Mouse (Mus musculus): ENCODE measurements around the gene Defa30. TPM values are rescaled to one million over a fixed set of nuclear protein-coding genes. Genes with fewer than 3 reads are reported as not detected.

Defa30 gene
- not detected for polyA plus RNA-seq (2012; fragmentation: generic; extraction: Trizol)

DNA sequence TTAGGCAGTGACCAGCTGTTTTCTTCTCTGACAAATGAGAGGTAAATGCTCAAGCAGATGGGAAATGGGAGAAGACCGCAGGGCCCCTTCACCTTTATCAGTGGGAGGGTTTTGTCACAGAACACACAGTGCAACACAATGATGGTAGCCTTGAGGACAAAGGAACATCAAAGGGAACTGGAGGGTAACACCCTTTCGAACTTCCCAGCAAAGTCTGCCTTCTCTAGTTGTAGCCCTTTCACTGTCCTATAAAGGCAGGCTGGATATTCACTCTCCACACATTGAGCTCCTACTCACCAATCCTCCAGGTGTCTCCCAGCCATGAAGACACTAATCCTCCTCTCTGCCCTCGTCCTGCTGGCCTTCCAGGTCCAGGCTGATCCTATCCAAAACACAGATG, at the start of gene Defa30:
TSS of gene Defa30 (plus strand) at position 301 of the 400 bp plus-strand sequence.

DNA sequence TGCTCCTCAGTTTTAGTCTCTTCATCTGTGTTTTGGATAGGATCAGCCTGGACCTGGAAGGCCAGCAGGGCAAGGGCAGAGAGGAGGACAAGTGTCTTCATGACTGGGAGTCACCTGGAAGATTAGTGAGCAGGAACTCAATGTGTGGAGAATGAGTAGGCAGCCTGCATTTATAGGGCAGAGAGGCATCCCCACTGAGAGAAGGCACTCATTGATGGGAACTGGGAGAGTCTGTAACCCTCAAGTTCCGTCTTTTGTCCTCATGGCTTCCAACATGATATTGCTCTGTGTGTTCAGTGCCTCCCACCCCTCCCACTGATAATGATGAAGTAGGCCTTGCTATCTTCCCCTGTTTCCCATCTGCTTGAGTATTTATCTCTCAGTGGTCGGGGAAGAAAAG, 38.5 kb upstream of the Defa30 start, which contains the start of gene Gm14851:
TSS of gene Gm14851 (minus strand) at position 101 of the 400 bp plus-strand sequence.

DNA sequence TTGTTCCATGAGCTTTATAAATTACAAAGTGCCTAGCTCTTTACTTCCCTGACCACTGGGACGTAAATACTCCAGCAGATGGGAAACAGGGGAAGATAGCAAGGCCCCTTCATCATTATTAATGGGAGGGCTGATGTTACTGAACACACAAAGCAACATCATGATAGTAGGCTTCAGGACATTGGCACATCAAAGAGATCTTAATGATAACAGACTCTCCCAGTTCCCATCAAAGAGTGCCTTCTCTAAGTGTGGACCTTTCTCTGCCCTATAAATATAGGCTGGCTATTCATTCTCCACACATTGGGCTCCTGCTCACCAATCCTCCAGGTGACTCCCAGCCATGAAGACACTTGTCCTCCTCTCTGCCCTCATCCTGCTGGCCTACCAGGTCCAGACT, 27.5 kb downstream of the Defa30 start, which contains the start of gene Defa22:
TSS of gene Defa22 (plus strand) at position 301 of the 400 bp plus-strand sequence.

Other genes starting within 250 kb of the Defa30 start
- gene Defb33, start 242.0 kb upstream of the Defa30 start, polyA plus RNA-seq (2012; fragmentation: generic; extraction: Trizol), result not detected
- not detected for gene Gm15056, start 232.0 kb upstream of the Defa30 start, polyA plus RNA-seq (2012; fragmentation: generic; extraction: Trizol)
- gene Gm6040, start 212.6 kb upstream of the Defa30 start, polyA plus RNA-seq (2012; fragmentation: generic; extraction: Trizol), result not detected
- not detected for gene AY761185, start 189.9 kb upstream of the Defa30 start, polyA plus RNA-seq (2012; fragmentation: generic; extraction: Trizol)
- gene Defa21, start 109.1 kb upstream of the Defa30 start, polyA plus RNA-seq (2012; fragmentation: generic; extraction: Trizol), result not detected
- gene Defa23, start 79.6 kb upstream of the Defa30 start, polyA plus RNA-seq (2012; fragmentation: generic; extraction: Trizol), result not detected
- not detected for gene Defa35, start 69.6 kb upstream of the Defa30 start, polyA plus RNA-seq (2012; fragmentation: generic; extraction: Trizol)
- gene Defa25, start 50.2 kb upstream of the Defa30 start, polyA plus RNA-seq (2012; fragmentation: generic; extraction: Trizol), result not detected
- gene Gm14851, start 38.6 kb upstream of the Defa30 start, polyA plus RNA-seq (2012; fragmentation: generic; extraction: Trizol), result not detected
- not detected for gene Defa22, start 27.6 kb downstream of the Defa30 start, polyA plus RNA-seq (2012; fragmentation: generic; extraction: Trizol)
- gene Defa31, start 57.0 kb downstream of the Defa30 start, polyA plus RNA-seq (2012; fragmentation: generic; extraction: Trizol), result not detected
- gene Gm15293, start 66.9 kb downstream of the Defa30 start, polyA plus RNA-seq (2012; fragmentation: generic; extraction: Trizol), result not detected
- gene Gm15292, start 115.1 kb downstream of the Defa30 start, polyA plus RNA-seq (2012; fragmentation: generic; extraction: Trizol), result not detected
- not detected for gene Defa27, start 180.9 kb downstream of the Defa30 start, polyA plus RNA-seq (2012; fragmentation: generic; extraction: Trizol)
- not detected for gene Defa29, start 192.4 kb downstream of the Defa30 start, polyA plus RNA-seq (2012; fragmentation: generic; extraction: Trizol)
- gene Defa2, start 243.9 kb downstream of the Defa30 start, polyA plus RNA-seq (2012; fragmentation: generic; extraction: Trizol), result not detected